Mouse (Mus musculus) liver, postnatal 0 days (tissue): ENCODE results near the gene Tmem74b. TPM values are rescaled to one million over a fixed set of nuclear protein-coding genes. Genes with fewer than 3 reads are reported as not detected.

ENCODE experiments used
- ATAC-seq: fragments of 200-750 bp; cut with Nextera tagmentation; 2 replicates; pipeline ENCODE4 v1.8.0; 2017; ENCODE audit warnings: mild to moderate bottlenecking, moderate library complexity
- DNase-seq: peaks from one replicate; pipeline ENCODE4 v3.0.0-alpha.2; 2016
- H3K27ac ChIP-seq: fragments of 300-500 bp; sonication (generic); 2 replicates; pipeline ENCODE4 v1.5.1; 2014; ENCODE audit warnings: antibody characterized with exemption, moderate library complexity, mild to moderate bottlenecking, low read depth
- H3K27me3 ChIP-seq: fragments of 300-500 bp; sonication (generic); 2 replicates; pipeline ENCODE4 v1.6.1; 2014; ENCODE audit warnings: low read length, control low read depth, mixed read lengths; ENCODE audit not compliant: insufficient read depth
- H3K36me3 ChIP-seq: fragments of 300-500 bp; sonication (generic); replicated peaks from 2 replicates; pipeline ENCODE4 v1.6.1; 2014; ENCODE audit warnings: mild to moderate bottlenecking, control low read depth, low read length, moderate library complexity, mixed read lengths; ENCODE audit not compliant: insufficient read depth
- H3K4me1 ChIP-seq: fragments of 300-500 bp; sonication (generic); 2 replicates; pipeline ENCODE4 v1.6.1; 2014; ENCODE audit warnings: antibody characterized with exemption, mild to moderate bottlenecking, control low read depth; ENCODE audit not compliant: insufficient read depth
- H3K4me2 ChIP-seq: fragments of 300-500 bp; sonication (generic); 2 replicates; pipeline ENCODE4 v1.6.1; 2014; ENCODE audit warnings: low read depth, mild to moderate bottlenecking, low read length, moderate library complexity, mixed read lengths
- H3K4me3 ChIP-seq: fragments of 300-500 bp; sonication (generic); 2 replicates; pipeline ENCODE4 v1.5.1; 2014; ENCODE audit warnings: low read depth, low read length
- H3K9ac ChIP-seq: fragments of 300-500 bp; sonication (generic); replicated peaks from 2 replicates; pipeline ENCODE4 v1.6.1; 2014; ENCODE audit warnings: mild to moderate bottlenecking, moderate library complexity
- H3K9me3 ChIP-seq: fragments of 300-500 bp; sonication (generic); 2 replicates; pipeline ENCODE4 v1.6.1; 2016; ENCODE audit warnings: mild to moderate bottlenecking, control low read depth, low read length, mixed read lengths
- CTCF ChIP-seq: sonication (generic); IDR thresholded peaks from 2 replicates; pipeline ENCODE4 v1.5.1; 2016; ENCODE audit warnings: antibody characterized with exemption, low read depth
- EP300 ChIP-seq: IDR thresholded peaks from 2 replicates; pipeline ENCODE4 v1.6.1; 2016; ENCODE audit warnings: antibody characterized with exemption, low read depth, mild to moderate bottlenecking
- WGBS: fragments of 180-500 bp; shearing (Covaris S2); extraction: QIAGEN DNeasy Blood & Tissue Kit; methylation state at CpG from one replicate; pipeline ENCODE4 v1.1.7; 2014; ENCODE audit not compliant: insufficient replicate concordance; 5-methylcytosine and 5-hydroxymethylcytosine counted together
- polyA plus RNA-seq: library from polyadenylated mRNA; unstranded; fragments of >200 nt; fragmentation: Nextera tagmentation; extraction: Ambion mirVana; gene quantifications from 2 replicates; pipeline ENCODE4 v1.2.1, GENCODE M21; 2015

Tmem74b gene
- polyA plus RNA-seq = 0.07 TPM in 1 of 2 replicates, not detected in the other

- H3K4me2 ChIP-seq = peak within 1 kb of the TSS; percentile 76
- H3K27me3 ChIP-seq = peaks cover 46% of the 10 kb centered on the region
- no peak for DNase-seq
- no peaks in the 10 kb centered on the region for H3K36me3 ChIP-seq
- 7% methylated on average over 25 of the region's 25 CpGs for WGBS
- no peak for ATAC-seq
- peak within 1 kb of the TSS; percentile 39 for H3K4me3 ChIP-seq
- H3K9me3 ChIP-seq = no peaks in the 10 kb centered on the region
- TF ChIP-seq CTCF = no peak
- no peak for TF ChIP-seq EP300
- no peak within 1 kb of the TSS for H3K9ac ChIP-seq
- peaks cover 9% of the 10 kb centered on the region for H3K4me1 ChIP-seq
- no peak within 1 kb of the TSS for H3K27ac ChIP-seq
These were observed at the start of gene Tmem74b for GRCm38 (mm10) chr2:151701231-151702145. Tmem74b (plus strand) TSS chr2:151702008.

DNA sequence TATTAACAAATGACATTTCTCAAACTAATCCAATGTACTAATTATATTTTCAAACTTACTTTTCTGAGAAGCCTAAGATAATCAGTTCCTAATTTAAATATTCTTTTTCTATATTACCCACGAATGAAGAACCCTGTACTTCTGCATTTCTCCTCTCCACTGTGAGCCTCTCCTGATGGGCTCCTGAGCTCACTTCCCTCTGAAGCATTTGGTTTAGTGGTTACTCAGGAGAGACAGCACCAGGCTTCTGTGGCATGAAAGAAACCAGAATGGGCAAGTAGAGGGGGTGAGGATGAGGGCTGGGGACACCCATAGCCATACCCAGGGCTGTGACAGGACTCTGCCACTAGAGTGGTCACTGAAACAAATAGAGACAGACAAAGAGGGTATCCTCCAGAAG is 49.8 kb upstream of the Tmem74b start:
- no peaks in the 10 kb centered on the region for H3K4me1 ChIP-seq
- no peaks in the 10 kb centered on the region for H3K36me3 ChIP-seq
- TF ChIP-seq CTCF (no peak), EP300 (no peak)
- H3K4me2 ChIP-seq = no peak overlapping the region
- 24% methylated on average over 1 of the region's 1 CpGs for WGBS
- ATAC-seq = no peak
- no peak for DNase-seq
- no peak overlapping the region for H3K4me3 ChIP-seq
- H3K27me3 ChIP-seq = no peaks in the 10 kb centered on the region
- H3K9me3 ChIP-seq = no peaks in the 10 kb centered on the region
- H3K9ac ChIP-seq = no peak overlapping the region
- no peak overlapping the region for H3K27ac ChIP-seq

DNA sequence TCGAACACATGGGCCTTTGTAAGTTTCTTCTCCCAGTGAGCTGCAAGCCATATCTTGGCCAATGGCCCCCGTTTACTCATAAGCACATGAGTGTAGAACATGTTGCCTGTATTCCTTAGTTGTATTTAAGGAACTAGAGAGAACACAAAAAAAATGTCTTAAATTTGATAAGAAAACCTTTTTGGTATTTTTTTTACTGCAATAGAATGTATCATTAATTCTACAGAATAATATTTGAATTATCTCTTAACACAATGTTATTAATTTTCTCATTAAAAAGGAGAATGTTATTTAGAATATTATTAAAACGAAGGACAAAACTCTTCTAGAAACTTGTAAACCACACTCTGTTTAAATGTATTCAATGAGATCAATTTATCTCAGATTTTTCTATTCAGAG is 33.4 kb upstream of the Tmem74b start, which contains the start of gene Rad21l:
Gene Rad21l (minus strand): TSS at position 101 of the 400 bp plus-strand sequence.
- no peak for ATAC-seq
- Histone ChIP-seq H3K36me3 (no peaks in the 10 kb centered on the region), H3K4me3 (no peak within 1 kb of the TSS), H3K27ac (no peak within 1 kb of the TSS), H3K9me3 (no peaks in the 10 kb centered on the region), H3K4me1 (no peaks in the 10 kb centered on the region), H3K27me3 (0 out of 2 replicates have a peak, but pooled peaks cover 5% of the 10 kb centered on the region), H3K4me2 (no peak within 1 kb of the TSS), H3K9ac (no peak within 1 kb of the TSS)
- no peak for DNase-seq
- 52% methylated on average over 3 of the region's 3 CpGs for WGBS
- TF ChIP-seq CTCF = no peak
- TF ChIP-seq EP300 = no peak

DNA sequence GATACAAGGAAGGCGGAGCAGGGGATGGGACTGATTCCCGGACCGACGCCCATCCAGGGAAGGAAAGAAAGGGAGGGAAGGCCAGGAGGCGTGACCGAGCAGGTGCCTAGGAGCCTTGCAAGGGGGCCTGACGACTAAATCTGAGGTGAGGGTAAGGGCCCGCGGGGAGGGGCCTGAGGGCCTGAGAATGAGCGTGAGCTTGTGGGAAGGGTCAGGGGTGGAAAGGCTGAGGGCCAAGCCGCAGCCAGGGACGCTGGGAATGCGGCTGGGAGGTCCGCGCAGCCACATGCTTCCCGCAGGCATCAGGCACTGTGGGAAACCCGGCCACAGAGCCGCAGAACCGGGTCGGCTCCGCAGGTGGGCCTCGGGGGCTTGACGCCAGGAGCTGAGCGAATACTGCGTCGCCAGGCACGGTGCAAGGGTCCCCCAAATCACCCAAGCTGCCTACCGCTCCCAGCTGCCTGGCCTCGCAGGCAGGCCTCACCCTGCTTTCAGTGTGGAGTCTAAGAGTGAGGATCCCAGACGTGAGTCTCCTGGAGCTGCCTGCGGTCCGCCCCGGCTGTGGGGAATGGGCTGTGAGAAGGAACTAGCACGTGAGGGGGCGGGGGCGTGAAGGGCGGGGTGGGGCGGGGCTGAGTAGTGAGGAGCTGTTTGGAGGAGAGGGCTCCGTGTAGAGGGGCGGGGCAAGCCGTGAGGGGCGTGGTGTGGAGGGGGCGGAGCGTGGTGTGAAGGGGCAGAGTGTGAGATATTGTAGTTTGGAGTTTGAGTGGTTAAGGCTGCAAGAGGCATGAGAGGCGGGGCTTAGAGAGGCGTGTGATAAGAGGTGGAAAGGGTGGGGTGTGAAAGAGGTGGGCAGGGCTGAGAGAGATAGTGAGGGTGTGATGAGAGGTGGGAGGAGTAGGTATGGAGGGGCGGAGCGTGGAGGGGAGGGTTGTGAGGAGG is 31.5 kb upstream of the Tmem74b start:
- peak; percentile 27 for ATAC-seq
- TF ChIP-seq EP300 (no peak), CTCF (no peak)

GRCm38 (mm10) chr2:151670968-151671329 is 30.9 kb upstream of the Tmem74b start:
- H3K4me1 ChIP-seq = no peaks in the 10 kb centered on the region
- no peak overlapping the region for H3K4me2 ChIP-seq
- 67% methylated on average over 1 of the region's 1 CpGs for WGBS
- no peak overlapping the region for H3K4me3 ChIP-seq
- H3K27ac ChIP-seq = no peak overlapping the region
- ATAC-seq = 0 out of 2 replicates have a peak, but pooled peaks have one; percentile 8
- no peaks in the 10 kb centered on the region for H3K36me3 ChIP-seq
- H3K9me3 ChIP-seq = no peaks in the 10 kb centered on the region
- no peak overlapping the region for H3K9ac ChIP-seq
- 0 out of 2 replicates have a peak, but pooled peaks cover 2% of the 10 kb centered on the region for H3K27me3 ChIP-seq
- TF ChIP-seq EP300 = no peak
- no peak for TF ChIP-seq CTCF
- no peak for DNase-seq

More for the DNA sequence above, 31.5 kb upstream of the Tmem74b start:
- 0 out of 2 replicates have a peak, but pooled peaks cover 2% of the 10 kb centered on the region for H3K27me3 ChIP-seq
- 43% methylated on average over 38 of the region's 48 CpGs for WGBS
- no peaks in the 10 kb centered on the region for H3K9me3 ChIP-seq
- H3K4me3 ChIP-seq = no peak overlapping the region
- H3K9ac ChIP-seq = no peak overlapping the region
- H3K4me1 ChIP-seq = no peaks in the 10 kb centered on the region
- H3K27ac ChIP-seq = no peak overlapping the region
- no peak for DNase-seq
- no peaks in the 10 kb centered on the region for H3K36me3 ChIP-seq
- no peak overlapping the region for H3K4me2 ChIP-seq
